Mouse (Mus musculus): Measurements from ENCODE around the gene Lmod3.

DNA sequence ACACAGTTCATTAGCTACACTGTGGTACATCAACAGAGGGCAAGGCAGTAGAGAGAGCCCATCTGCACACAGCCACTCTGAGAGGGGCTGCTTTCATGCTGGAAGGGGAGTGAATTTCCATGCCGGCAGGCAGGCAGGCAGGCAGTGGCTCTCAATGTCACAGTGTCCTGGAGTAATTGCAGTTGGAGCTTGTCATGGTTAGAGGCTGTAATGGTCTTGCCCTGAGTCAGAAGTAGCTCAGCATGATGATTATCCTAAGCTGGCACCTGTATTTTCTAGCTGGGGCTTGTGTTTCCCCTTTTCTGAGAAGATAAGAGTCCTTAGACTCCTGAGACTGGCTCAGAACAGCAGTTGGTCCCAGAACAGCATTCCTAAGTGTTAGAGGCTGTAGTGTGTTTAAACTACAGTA, 26.5 kb downstream of the Lmod3 start:
- TF ChIP-seq E2F4 (IDR thresholded peaks at IDR 0.05; ENCODE audit: insufficient read depth) (no peak), SRF (IDR thresholded peaks at IDR 0.05; ENCODE audit: control insufficient read depth, insufficient read length, low read depth) (no peak), POLR2A (IDR thresholded peaks at IDR 0.05; ENCODE audit: insufficient read length, low read depth) (peak; percentile 25), MYOG (IDR thresholded peaks at IDR 0.05; ENCODE audit: control insufficient read depth in 1 of 3, insufficient read depth in 1 of 3, insufficient read length in 2 of 3, low read depth in 2 of 3) (no peak), CEBPB (IDR thresholded peaks at IDR 0.05; ENCODE audit: insufficient read depth, poor library complexity, severe bottlenecking) (no peak), MYOD1 (IDR thresholded peaks at IDR 0.05; ENCODE audit: control insufficient read depth in 1 of 3, insufficient read length in 2 of 3, low read depth in 2 of 3) (no peak), TCF12 (IDR thresholded peaks at IDR 0.05; ENCODE audit: insufficient read depth, poor library complexity, severe bottlenecking) (no peak), USF1 (IDR thresholded peaks at IDR 0.05; ENCODE audit: low read depth) (no peak), MAX (IDR thresholded peaks at IDR 0.05; ENCODE audit: low read depth) (no peak), POLR2AphosphoS2 (IDR thresholded peaks at IDR 0.05; ENCODE audit: insufficient read length, low read depth) (peak; percentile 15), REST (IDR thresholded peaks at IDR 0.05; ENCODE audit: insufficient read depth, insufficient read length) (no peak), TCF3 (IDR thresholded peaks at IDR 0.05; ENCODE audit: insufficient read length, low read depth) (no peak)
